Mouse (Mus musculus) ovary, postnatal 36 days (tissue): ENCODE data around the gene Arl6ip1.
"Not testable (repeated sequence)": the region's sequence is repeated elsewhere in the genome, so short reads cannot be mapped to it uniquely, and the experiment has no call there.

Source experiments
- DNase-seq: peaks from one replicate; pipeline ENCODE4 v3.0.0; 2022; ENCODE audit warnings: low spot score, mixed read lengths

Arl6ip1 gene

GRCm38 (mm10) chr7:118129430-118130041 lies at the start of gene Arl6ip1:
TSS of gene Arl6ip1 (minus strand) at chr7:118129662.
- peak; percentile 94 for DNase-seq

GRCm38 (mm10) chr7:118175821-118176355 lies 46.4 kb upstream of the Arl6ip1 start:
- DNase-seq: no peak

- not testable (repeated sequence) for DNase-seq
Observed at GRCm38 (mm10) chr7:118170125-118170524, 40.7 kb upstream of the Arl6ip1 start.

- DNase-seq: no peak
Observed at GRCm38 (mm10) chr7:118163006-118163405, 33.5 kb upstream of the Arl6ip1 start.

GRCm38 (mm10) chr7:118160121-118160520 lies 30.7 kb upstream of the Arl6ip1 start:
- DNase-seq: no peak

GRCm38 (mm10) chr7:118156461-118156860 lies 27.0 kb upstream of the Arl6ip1 start:
- no peak for DNase-seq

- no peak for DNase-seq
Observed at GRCm38 (mm10) chr7:118154150-118154549, 24.7 kb upstream of the Arl6ip1 start.

GRCm38 (mm10) chr7:118143602-118144001 lies 14.1 kb upstream of the Arl6ip1 start:
- no peak for DNase-seq

GRCm38 (mm10) chr7:118143123-118143522 lies 13.7 kb upstream of the Arl6ip1 start:
- DNase-seq: no peak

GRCm38 (mm10) chr7:118141271-118141670 lies 11.8 kb upstream of the Arl6ip1 start:
- DNase-seq: no peak

- DNase-seq: no peak
Observed at GRCm38 (mm10) chr7:118135128-118135527, 5.7 kb upstream of the Arl6ip1 start.

GRCm38 (mm10) chr7:118128925-118129429 lies 485 bp downstream of the Arl6ip1 start:
- no peak for DNase-seq

GRCm38 (mm10) chr7:118126219-118126875 lies 3.1 kb downstream of the Arl6ip1 start:
- DNase-seq: no peak

- no peak for DNase-seq
Observed at GRCm38 (mm10) chr7:118125736-118126135, 3.7 kb downstream of the Arl6ip1 start.

- no peak for DNase-seq
Observed at GRCm38 (mm10) chr7:118123512-118124411, 5.7 kb downstream of the Arl6ip1 start.

- DNase-seq: no peak
Observed at GRCm38 (mm10) chr7:118122235-118122634, 7.2 kb downstream of the Arl6ip1 start.

- no peak for DNase-seq
Observed at GRCm38 (mm10) chr7:118120654-118121053, 8.8 kb downstream of the Arl6ip1 start.

GRCm38 (mm10) chr7:118119946-118120345 lies 9.5 kb downstream of the Arl6ip1 start:
- no peak for DNase-seq

- DNase-seq: no peak
Observed at GRCm38 (mm10) chr7:118119142-118119541, 10.3 kb downstream of the Arl6ip1 start.

GRCm38 (mm10) chr7:118118426-118118825 lies 11.0 kb downstream of the Arl6ip1 start:
- no peak for DNase-seq

GRCm38 (mm10) chr7:118117539-118118210 lies 11.8 kb downstream of the Arl6ip1 start:
- DNase-seq: no peak
